Mouse (Mus musculus) neural tube, embryonic 14.5 days (tissue): ENCODE data around the gene Fbxo44. TPM values are rescaled to one million over a fixed set of nuclear protein-coding genes. Genes with fewer than 3 reads are reported as not detected.

Source experiments
- ATAC-seq: fragments of 200-750 bp; cut with Nextera tagmentation; 2 replicates; pipeline ENCODE4 v1.8.0; 2017; ENCODE audit warnings: low read depth, mild to moderate bottlenecking, moderate TSS enrichment, moderate library complexity
- H3K27ac ChIP-seq: fragments of 300-500 bp; sonication (generic); 2 replicates; pipeline ENCODE4 v1.5.1; 2014; ENCODE audit warnings: low read depth, mild to moderate bottlenecking, control low read depth, low read length, moderate library complexity, mixed read lengths
- H3K27me3 ChIP-seq: fragments of 300-500 bp; sonication (generic); 2 replicates; pipeline ENCODE4 v1.6.1; 2014; ENCODE audit warnings: low read length; ENCODE audit not compliant: control insufficient read depth, insufficient read depth
- H3K36me3 ChIP-seq: fragments of 300-500 bp; sonication (generic); 2 replicates; pipeline ENCODE4 v1.6.1; 2014; ENCODE audit warnings: low read length, mixed read lengths; ENCODE audit not compliant: control insufficient read depth, insufficient read depth
- H3K4me1 ChIP-seq: fragments of 300-500 bp; sonication (generic); 2 replicates; pipeline ENCODE4 v1.6.1; 2014; ENCODE audit warnings: low read length; ENCODE audit not compliant: control insufficient read depth, insufficient read depth
- H3K4me2 ChIP-seq: fragments of 300-500 bp; sonication (generic); 2 replicates; pipeline ENCODE4 v1.6.1; 2014; ENCODE audit warnings: mild to moderate bottlenecking, low read depth, low read length, control low read depth
- H3K4me3 ChIP-seq: fragments of 300-500 bp; sonication (generic); 2 replicates; pipeline ENCODE4 v1.5.1; 2014; ENCODE audit warnings: low read depth, low read length, control low read depth, mixed read lengths
- H3K9ac ChIP-seq: fragments of 300-500 bp; sonication (generic); replicated peaks from 2 replicates; pipeline ENCODE4 v1.6.1; 2014; ENCODE audit warnings: low read depth, mild to moderate bottlenecking, control low read depth, low read length, mixed read lengths
- H3K9me3 ChIP-seq: fragments of 300-500 bp; sonication (generic); 2 replicates; pipeline ENCODE4 v1.6.1; 2016; ENCODE audit warnings: low read length; ENCODE audit not compliant: control insufficient read depth
- WGBS: fragments of 180-500 bp; shearing (Covaris S2); extraction: QIAGEN DNeasy Blood & Tissue Kit; methylation state at CpG from one replicate; pipeline ENCODE4 v1.1.7; 2014; 5-methylcytosine and 5-hydroxymethylcytosine counted together
- polyA plus RNA-seq: library from polyadenylated mRNA; unstranded; fragments of >200 nt; fragmentation: Nextera tagmentation; extraction: Ambion mirVana; gene quantifications from 2 replicates; pipeline ENCODE4 v1.2.1, GENCODE M21; 2014

Gene Fbxo44
- polyA plus RNA-seq, 1 experiment from 2014 or later: 116 TPM

- no peak for ATAC-seq
- Histone ChIP-seq H3K27me3 (no peaks in the 10 kb centered on the region), H3K4me3 (no peak overlapping the region), H3K27ac (no peak overlapping the region), H3K36me3 (peaks cover 19% of the 10 kb centered on the region), H3K9ac (no peak overlapping the region), H3K4me1 (no peaks in the 10 kb centered on the region; the same call in 1 of the 2 replicates), H3K9me3 (no peaks in the 10 kb centered on the region), H3K4me2 (no peak overlapping the region)
- WGBS: 87% methylated on average over 2 of the region's 2 CpGs
These were observed 12.6 kb downstream of the Fbxo44 start for GRCm38 (mm10) chr4:148147714-148148113.

- no peak overlapping the region for H3K4me3 ChIP-seq
- peaks cover 18% of the 10 kb centered on the region for H3K36me3 ChIP-seq
- no peak for ATAC-seq
- H3K4me1 ChIP-seq: peaks cover 2% of the 10 kb centered on the region; the same call in 1 of the 2 replicates
- H3K27ac ChIP-seq: no peak overlapping the region
- H3K9ac ChIP-seq: no peak overlapping the region
- 94% methylated on average over 5 of the region's 5 CpGs for WGBS
- no peak overlapping the region for H3K4me2 ChIP-seq
- H3K9me3 ChIP-seq: no peaks in the 10 kb centered on the region
- H3K27me3 ChIP-seq: no peaks in the 10 kb centered on the region
These were observed 16.6 kb downstream of the Fbxo44 start for GRCm38 (mm10) chr4:148143721-148144120.

GRCm38 (mm10) chr4:148140098-148141011 is 19.9 kb downstream of the Fbxo44 start:
- no peaks in the 10 kb centered on the region for H3K9me3 ChIP-seq
- peak overlapping the region; percentile 57 for H3K4me3 ChIP-seq
- no peaks in the 10 kb centered on the region for H3K27me3 ChIP-seq
- WGBS: under 1% methylated on average over 61 of the region's 65 CpGs
- H3K4me2 ChIP-seq: peak overlapping the region; percentile 80
- H3K27ac ChIP-seq: peak overlapping the region; percentile 83
- ATAC-seq: peak; percentile 94
- H3K36me3 ChIP-seq: peaks cover 4% of the 10 kb centered on the region
- H3K9ac ChIP-seq: peak overlapping the region; percentile 56
- H3K4me1 ChIP-seq: peaks cover 2% of the 10 kb centered on the region; the same call in 1 of the 2 replicates

- ATAC-seq: peak; percentile 25
- Histone ChIP-seq H3K4me2 (peak overlapping the region; percentile 80), H3K36me3 (no peaks in the 10 kb centered on the region), H3K27ac (peak overlapping the region; percentile 83), H3K9ac (peak overlapping the region; percentile 56; the same call in 1 of the 2 replicates), H3K4me1 (peaks cover 2% of the 10 kb centered on the region; the same call in 1 of the 2 replicates), H3K27me3 (no peaks in the 10 kb centered on the region), H3K4me3 (peak overlapping the region; percentile 57), H3K9me3 (no peaks in the 10 kb centered on the region)
- 0% methylated on average over 12 of the region's 12 CpGs for WGBS
These were observed 20.6 kb downstream of the Fbxo44 start for GRCm38 (mm10) chr4:148139767-148140097.

- Histone ChIP-seq H3K36me3 (no peaks in the 10 kb centered on the region), H3K4me3 (no peak overlapping the region), H3K9me3 (no peaks in the 10 kb centered on the region), H3K27ac (no peak overlapping the region), H3K27me3 (no peaks in the 10 kb centered on the region), H3K4me2 (no peak overlapping the region), H3K9ac (no peak overlapping the region), H3K4me1 (peaks cover 2% of the 10 kb centered on the region; the same call in 1 of the 2 replicates)
- ATAC-seq: no peak
- 68% methylated on average over 8 of the region's 8 CpGs for WGBS
These were observed 22.8 kb downstream of the Fbxo44 start for GRCm38 (mm10) chr4:148137503-148137902.

GRCm38 (mm10) chr4:148134988-148135387 is 25.3 kb downstream of the Fbxo44 start:
- no peak for ATAC-seq
- Histone ChIP-seq H3K4me3 (no peak overlapping the region), H3K27ac (no peak overlapping the region), H3K9me3 (no peaks in the 10 kb centered on the region), H3K36me3 (no peaks in the 10 kb centered on the region), H3K4me2 (no peak overlapping the region), H3K4me1 (peaks cover 5% of the 10 kb centered on the region), H3K27me3 (no peaks in the 10 kb centered on the region), H3K9ac (no peak overlapping the region)
- WGBS: 86% methylated on average over 8 of the region's 8 CpGs

GRCm38 (mm10) chr4:148131497-148132081 is 28.7 kb downstream of the Fbxo44 start:
- Histone ChIP-seq H3K4me3 (peak overlapping the region; percentile 74), H3K4me1 (peaks cover 9% of the 10 kb centered on the region), H3K9me3 (no peaks in the 10 kb centered on the region), H3K27me3 (no peaks in the 10 kb centered on the region), H3K4me2 (peak overlapping the region; percentile 88), H3K9ac (peak overlapping the region; percentile 99), H3K36me3 (no peaks in the 10 kb centered on the region), H3K27ac (peak overlapping the region; percentile 97)
- WGBS: under 1% methylated on average over 21 of the region's 21 CpGs
- ATAC-seq: peak; percentile 70

- H3K4me2 ChIP-seq: peak within 1 kb of the TSS; percentile 88
These were observed 29.5 kb downstream of the Fbxo44 start, which contains the start of gene Draxin for GRCm38 (mm10) chr4:148130561-148131413. TSS of gene Draxin (minus strand) at chr4:148130698.

More at GRCm38 (mm10) chr4:148130561-148131413, 29.5 kb downstream of the Fbxo44 start, which contains the start of gene Draxin:
- peak; percentile 80 for ATAC-seq
- peak within 1 kb of the TSS; percentile 74 for H3K4me3 ChIP-seq
- H3K27me3 ChIP-seq: no peaks in the 10 kb centered on the region
- peaks cover 11% of the 10 kb centered on the region for H3K4me1 ChIP-seq
- no peaks in the 10 kb centered on the region for H3K36me3 ChIP-seq
- H3K9me3 ChIP-seq: no peaks in the 10 kb centered on the region
- under 1% methylated on average over 61 of the region's 87 CpGs for WGBS
- H3K27ac ChIP-seq: peak within 1 kb of the TSS; percentile 97
- H3K9ac ChIP-seq: peak within 1 kb of the TSS; percentile 99
